Mouse (Mus musculus): ENCODE results near the gene Ostm1.

The Ostm1 gene

GRCm38 (mm10) chr10:42583902-42584435 lies 347 bp downstream of the Ostm1 start:
- no peak for DNase-seq (ENCODE audit: low spot score)

- DNase-seq (ENCODE audit: low spot score), result peak; percentile 57
Observed at GRCm38 (mm10) chr10:42584436-42584983, 888 bp downstream of the Ostm1 start.

- no peak for DNase-seq (ENCODE audit: low spot score)
Observed at GRCm38 (mm10) chr10:42585156-42585555, 1.5 kb downstream of the Ostm1 start.

GRCm38 (mm10) chr10:42585596-42586305 lies 2.1 kb downstream of the Ostm1 start:
- DNase-seq (ENCODE audit: low spot score), result no peak

GRCm38 (mm10) chr10:42587961-42588750 lies 4.5 kb downstream of the Ostm1 start:
- no peak for DNase-seq (ENCODE audit: low spot score)

GRCm38 (mm10) chr10:42589505-42589904 lies 5.9 kb downstream of the Ostm1 start:
- peak; percentile 62 for DNase-seq (ENCODE audit: low spot score)

- no peak for DNase-seq (ENCODE audit: low spot score)
Observed at GRCm38 (mm10) chr10:42590261-42591184, 6.9 kb downstream of the Ostm1 start.

- DNase-seq (ENCODE audit: low spot score), result peak; percentile 88
Observed at GRCm38 (mm10) chr10:42591185-42591992, 7.8 kb downstream of the Ostm1 start.

- peak; percentile 65 for DNase-seq (ENCODE audit: low spot score)
Observed at GRCm38 (mm10) chr10:42591993-42592686, 8.5 kb downstream of the Ostm1 start.

- DNase-seq (ENCODE audit: low spot score), result no peak
Observed at GRCm38 (mm10) chr10:42593201-42593600, 9.6 kb downstream of the Ostm1 start.

- DNase-seq (ENCODE audit: low spot score), result no peak
Observed at GRCm38 (mm10) chr10:42598615-42599014, 15.0 kb downstream of the Ostm1 start.

GRCm38 (mm10) chr10:42601556-42601955 lies 17.9 kb downstream of the Ostm1 start:
- DNase-seq (ENCODE audit: low spot score), result no peak

GRCm38 (mm10) chr10:42604874-42605273 lies 21.3 kb downstream of the Ostm1 start:
- no peak for DNase-seq (ENCODE audit: low spot score)

- no peak for DNase-seq (ENCODE audit: low spot score)
Observed at GRCm38 (mm10) chr10:42606757-42607156, 23.1 kb downstream of the Ostm1 start.

GRCm38 (mm10) chr10:42613075-42613474 lies 29.5 kb downstream of the Ostm1 start:
- DNase-seq (ENCODE audit: low spot score), result no peak

- peak; percentile 83 for DNase-seq (ENCODE audit: low spot score)
Observed at GRCm38 (mm10) chr10:42613639-42614381, 30.2 kb downstream of the Ostm1 start.

- no peak for DNase-seq (ENCODE audit: low spot score)
Observed at GRCm38 (mm10) chr10:42614766-42615165, 31.1 kb downstream of the Ostm1 start.

- no peak for DNase-seq (ENCODE audit: low spot score)
Observed at GRCm38 (mm10) chr10:42618291-42618690, 34.7 kb downstream of the Ostm1 start.

GRCm38 (mm10) chr10:42625907-42626306 lies 42.3 kb downstream of the Ostm1 start:
- DNase-seq (ENCODE audit: low spot score), result no peak

All from retina, embryonic 14.5 days (tissue).